Mouse (Mus musculus) MEL (cell line): ENCODE data around the gene Bpgm.

ENCODE experiments used
- CHD2 ChIP-seq: IDR thresholded peaks from 2 replicates; pipeline ENCODE4 v1.6.1; 2011; ENCODE audit warnings: low read length, improper control_type of control experiment
- CTCF ChIP-seq, 3 experiments: IDR thresholded peaks in 2 of 3; conservative IDR thresholded peaks in 1 of 3; 2 replicates each; pipeline ENCODE4 v1.5.1; 2011 to 2012; ENCODE audit warnings: low read length in 3 of 3, low read depth in 2 of 3, mild to moderate bottlenecking in 2 of 3, improper control_type of control experiment in 1 of 3, inconsistent platforms in 1 of 3, mixed read lengths in 1 of 3, moderate library complexity in 1 of 3; ENCODE audit not compliant: control insufficient read depth in 1 of 3, insufficient read depth in 1 of 3, poor library complexity in 1 of 3, severe bottlenecking in 1 of 3
- EP300 ChIP-seq, 2 experiments: IDR thresholded peaks; 2 replicates each; pipeline ENCODE4 v1.6.1; 2011; ENCODE audit warnings: improper control_type of control experiment in 2 of 2, low read length in 2 of 2, low read depth in 1 of 2, mild to moderate bottlenecking in 1 of 2
- HCFC1 ChIP-seq: IDR thresholded peaks from 2 replicates; pipeline ENCODE4 v1.6.1; 2012; ENCODE audit warnings: low read depth, mild to moderate bottlenecking, inconsistent platforms, low read length, improper control_type of control experiment, moderate library complexity
- MEF2A ChIP-seq: IDR thresholded peaks from 2 replicates; pipeline ENCODE4 v1.6.1; 2014; ENCODE audit warnings: low read depth, mild to moderate bottlenecking, inconsistent platforms, low read length, improper control_type of control experiment; ENCODE audit not compliant: poor library complexity, insufficient replicate concordance, severe bottlenecking; ENCODE audit errors: extremely low read depth
- NELFE ChIP-seq: IDR thresholded peaks from 2 replicates; pipeline ENCODE4 v1.6.1; 2011; ENCODE audit warnings: low read depth, low read length, improper control_type of control experiment
- POLR2A ChIP-seq, 2 experiments: IDR thresholded peaks; 2 replicates each; pipeline ENCODE4 v1.6.1; 2011 to 2012; ENCODE audit warnings: low read length in 2 of 2, mild to moderate bottlenecking in 2 of 2, control low read depth in 1 of 2, improper control_type of control experiment in 1 of 2, low read depth in 1 of 2, moderate library complexity in 1 of 2; ENCODE audit not compliant: control insufficient read depth in 1 of 2, insufficient read depth in 1 of 2, poor library complexity in 1 of 2
- TBP ChIP-seq: IDR thresholded peaks from 2 replicates; pipeline ENCODE4 v1.8.0; 2011; ENCODE audit warnings: low read depth, low read length, improper control_type of control experiment
- ZC3H11A ChIP-seq: IDR thresholded peaks from 2 replicates; pipeline ENCODE4 v1.6.1; 2012; ENCODE audit warnings: low read depth, mild to moderate bottlenecking, inconsistent platforms, low read length, improper control_type of control experiment
- ZNF384 ChIP-seq: IDR thresholded peaks from 2 replicates; pipeline ENCODE4 v1.6.1; 2012; ENCODE audit warnings: low read depth, mild to moderate bottlenecking, inconsistent platforms, low read length, improper control_type of control experiment

DNA sequence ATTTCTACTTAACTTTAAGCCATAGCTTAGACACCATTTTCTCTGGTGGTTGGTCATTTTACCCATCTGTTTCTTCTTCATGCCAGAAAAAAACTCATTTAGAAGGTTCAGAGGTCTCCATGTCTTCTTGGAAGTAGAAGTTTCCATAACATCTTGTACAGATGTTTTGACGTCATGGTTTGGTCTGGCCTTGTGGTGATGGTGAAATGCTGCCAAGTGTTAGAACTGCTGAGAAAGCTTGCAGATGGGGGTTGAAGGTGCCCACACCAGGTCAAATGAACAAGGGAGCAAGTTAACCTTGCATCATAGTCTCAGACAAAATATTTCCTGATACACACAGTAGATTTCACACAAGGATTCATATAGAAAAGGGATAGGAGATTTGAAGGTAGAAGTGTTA lies 27.3 kb upstream of the Bpgm start:
- TF ChIP-seq MEF2A: no peak
- no peak for TF ChIP-seq CTCF (IDR thresholded peaks at IDR 0.05 in 2 of 3, conservative IDR thresholded peaks at IDR 0.05 in 1 of 3; ENCODE audit: control insufficient read depth in 1 of 3, insufficient read depth in 1 of 3, low read depth in 2 of 3, low read length in 3 of 3, poor library complexity in 1 of 3, severe bottlenecking in 1 of 3)
- TF ChIP-seq TBP: no peak
- no peak for TF ChIP-seq CHD2
- no peak for TF ChIP-seq NELFE
- TF ChIP-seq POLR2A (IDR thresholded peaks at IDR 0.05; ENCODE audit: control insufficient read depth in 1 of 2, insufficient read depth in 1 of 2, low read depth in 1 of 2, low read length in 2 of 2, poor library complexity in 1 of 2): no peak
- no peak for TF ChIP-seq EP300 (IDR thresholded peaks at IDR 0.05; ENCODE audit: low read depth in 1 of 2, low read length in 2 of 2)
- TF ChIP-seq ZNF384: no peak
- TF ChIP-seq HCFC1: no peak
- TF ChIP-seq ZC3H11A: no peak
